Mouse (Mus musculus) liver, adult 2 months (tissue): Measurements from ENCODE around the gene Lamp1.

Experiments used
- CTCF ChIP-seq: fragments of 200-500 bp; IDR thresholded peaks from 2 replicates; pipeline ENCODE4 v1.5.1; 2011; ENCODE audit warnings: low read depth, low read length, control low read depth
- POLR2A ChIP-seq: fragments of 200-500 bp; IDR thresholded peaks from 2 replicates; pipeline ENCODE4 v1.6.1; 2011; ENCODE audit warnings: low read length, control low read depth; ENCODE audit not compliant: insufficient read depth; ENCODE audit errors: extremely low read depth

DNA sequence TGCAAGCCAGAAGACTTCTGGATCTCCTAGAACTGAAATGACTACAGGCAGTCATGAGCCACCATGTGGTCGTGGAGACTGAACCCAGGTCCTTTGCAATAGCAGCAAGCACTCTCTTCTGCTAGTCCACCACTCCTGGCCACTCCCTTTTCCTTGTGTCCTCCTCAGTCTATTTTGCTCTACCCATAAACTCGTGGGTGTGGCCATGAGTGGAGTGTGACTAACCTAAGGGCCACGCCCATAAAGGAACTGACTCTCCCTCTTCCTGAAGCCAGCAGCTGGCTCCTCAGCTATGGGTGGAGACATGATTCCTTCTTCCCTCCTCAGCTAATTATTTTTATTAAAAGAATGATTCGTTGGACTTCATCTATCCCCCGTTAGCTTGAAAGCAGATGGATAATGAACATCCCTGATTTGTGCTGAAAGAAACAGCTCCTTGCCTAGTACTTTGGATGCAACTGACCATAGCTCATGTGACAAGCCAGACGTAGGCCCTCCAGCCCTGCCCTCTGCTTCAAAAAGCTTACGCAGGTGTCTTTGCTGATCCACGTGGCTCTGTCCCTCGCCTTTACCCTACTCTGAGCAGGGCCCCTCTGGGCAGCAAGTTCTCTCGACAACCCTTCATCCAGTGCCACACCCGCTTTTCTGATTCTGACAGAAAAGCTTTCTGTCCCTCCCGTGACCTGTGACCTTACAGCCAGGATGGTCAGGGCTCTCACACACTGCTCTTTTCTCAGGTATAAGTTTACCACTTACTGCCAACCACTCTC is 45.6 kb downstream of the Lamp1 start:
- TF ChIP-seq CTCF = no peak
- 0 out of 2 replicates have a peak, but pooled peaks have one; percentile 5 for TF ChIP-seq POLR2A
